Mouse (Mus musculus): ENCODE data around the gene Itprip. TPM values are rescaled to one million over a fixed set of nuclear protein-coding genes. Genes with fewer than 3 reads are reported as not detected.

Itprip gene
- polyA plus RNA-seq, 1 experiment from 2014 or later = 4.4 TPM

DNA sequence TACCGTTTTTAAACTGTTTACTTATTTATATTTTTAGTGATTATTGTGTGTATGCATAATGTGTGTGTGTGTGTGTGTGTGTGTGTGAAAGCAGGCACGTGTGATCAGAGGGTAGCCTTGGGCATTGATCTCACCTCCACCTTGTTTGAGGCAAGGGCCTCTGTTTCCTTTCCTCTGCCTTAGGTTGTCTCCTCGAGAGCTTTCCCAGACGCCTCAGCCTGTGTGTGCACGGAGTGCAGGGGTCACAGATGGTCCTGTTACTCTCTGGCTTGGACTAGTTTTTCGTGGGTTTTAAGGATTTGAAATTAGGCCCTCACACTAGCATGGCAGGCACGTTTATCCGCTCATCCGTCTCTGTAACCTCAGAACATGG lies 36.2 kb downstream of the Itprip start:
- Histone ChIP-seq H3K27ac (ENCODE audit: low read depth, low read length) (no peak overlapping the region), H3K4me2 (ENCODE audit: low read length) (no peak overlapping the region), H3K9ac (ENCODE audit: low read depth, low read length) (no peak overlapping the region), H3K36me3 (ENCODE audit: control insufficient read depth, insufficient read depth, low read length) (no peaks in the 10 kb centered on the region), H3K4me3 (ENCODE audit: low read length) (no peak overlapping the region), H3K27me3 (replicated peaks; ENCODE audit: control insufficient read depth, insufficient read depth, low read length) (no peaks in the 10 kb centered on the region), H3K9me3 (ENCODE audit: control insufficient read depth, low read length) (no peaks in the 10 kb centered on the region), H3K4me1 (ENCODE audit: control insufficient read depth, insufficient read depth, low read depth, low read length) (no peaks in the 10 kb centered on the region)
- ATAC-seq = peak; percentile 45
- WGBS = 67% methylated on average over 9 of the region's 9 CpGs

DNA sequence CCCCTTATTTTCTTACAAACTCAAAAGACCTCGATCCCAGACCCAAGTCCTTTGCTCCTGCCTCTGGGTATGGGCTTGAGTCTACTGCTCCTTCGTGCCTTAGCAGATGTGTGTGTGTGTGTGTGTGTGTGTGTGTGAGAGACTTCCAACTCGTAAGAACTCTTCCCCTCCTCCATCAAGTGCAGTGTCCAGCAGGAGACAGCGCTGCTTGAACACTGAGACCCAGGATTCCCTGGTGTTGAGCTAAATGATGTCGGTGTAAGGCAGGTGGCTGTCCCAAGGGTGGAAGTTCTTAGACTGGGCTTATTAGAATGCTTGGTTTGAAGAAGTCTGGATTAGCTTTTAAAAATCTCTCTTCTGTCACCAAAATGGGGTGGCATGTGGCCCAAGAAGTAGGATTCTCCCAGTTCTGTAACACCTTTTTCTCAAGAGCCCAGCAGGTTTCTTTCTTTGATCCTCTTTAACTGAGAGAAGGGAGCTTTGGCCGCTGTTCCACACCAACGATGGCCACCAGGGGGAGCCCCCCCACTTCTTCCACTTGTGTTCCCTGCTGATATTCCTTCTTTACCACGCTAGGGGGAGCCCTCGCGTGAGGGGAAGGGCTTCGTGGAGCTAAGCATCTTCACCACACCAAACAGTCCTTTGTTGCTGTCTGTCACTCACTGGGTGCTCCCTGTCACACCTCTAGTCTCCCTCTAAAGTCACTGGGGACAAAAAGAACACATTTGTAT lies 36.8 kb downstream of the Itprip start:
- H3K9me3 ChIP-seq (ENCODE audit: control insufficient read depth, low read length) = no peaks in the 10 kb centered on the region
- H3K4me1 ChIP-seq (ENCODE audit: control insufficient read depth, insufficient read depth, low read depth, low read length) = no peaks in the 10 kb centered on the region
- 26% methylated on average over 11 of the region's 11 CpGs for WGBS
- no peak overlapping the region for H3K4me2 ChIP-seq (ENCODE audit: low read length)
- H3K9ac ChIP-seq (ENCODE audit: low read depth, low read length) = no peak overlapping the region
- H3K27ac ChIP-seq (ENCODE audit: low read depth, low read length) = no peak overlapping the region
- H3K4me3 ChIP-seq (ENCODE audit: low read length) = no peak overlapping the region
- peak; percentile 73 for ATAC-seq
- H3K36me3 ChIP-seq (ENCODE audit: control insufficient read depth, insufficient read depth, low read length) = no peaks in the 10 kb centered on the region
- no peaks in the 10 kb centered on the region for H3K27me3 ChIP-seq (replicated peaks; ENCODE audit: control insufficient read depth, insufficient read depth, low read length)

DNA sequence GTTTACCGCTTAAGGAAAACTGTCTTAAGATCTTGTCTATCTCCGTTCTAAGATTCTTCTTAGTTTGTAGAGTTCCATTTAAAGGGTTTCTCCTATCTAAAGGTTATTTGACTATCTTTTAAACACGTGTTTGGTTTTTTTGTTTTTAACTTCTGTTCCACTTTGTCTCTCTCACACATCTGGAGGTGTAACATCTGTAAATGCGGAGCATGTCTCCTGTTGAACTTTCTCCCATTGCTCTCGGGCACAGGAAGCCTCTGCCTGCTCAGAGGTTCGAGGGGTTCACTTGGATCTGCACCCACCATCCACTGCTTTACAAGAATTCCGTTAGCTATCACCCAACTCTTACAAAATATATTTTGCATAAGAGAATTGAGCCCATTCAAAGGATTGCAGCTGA lies 37.6 kb downstream of the Itprip start:
- H3K4me3 ChIP-seq (ENCODE audit: low read length) = no peak overlapping the region
- ATAC-seq = no peak
- H3K36me3 ChIP-seq (ENCODE audit: control insufficient read depth, insufficient read depth, low read length) = no peaks in the 10 kb centered on the region
- H3K4me1 ChIP-seq (ENCODE audit: control insufficient read depth, insufficient read depth, low read depth, low read length) = no peaks in the 10 kb centered on the region
- H3K9me3 ChIP-seq (ENCODE audit: control insufficient read depth, low read length) = no peaks in the 10 kb centered on the region
- no peaks in the 10 kb centered on the region for H3K27me3 ChIP-seq (replicated peaks; ENCODE audit: control insufficient read depth, insufficient read depth, low read length)
- no peak overlapping the region for H3K4me2 ChIP-seq (ENCODE audit: low read length)
- no peak overlapping the region for H3K9ac ChIP-seq (ENCODE audit: low read depth, low read length)
- 89% methylated on average over 7 of the region's 7 CpGs for WGBS
- no peak overlapping the region for H3K27ac ChIP-seq (ENCODE audit: low read depth, low read length)

DNA sequence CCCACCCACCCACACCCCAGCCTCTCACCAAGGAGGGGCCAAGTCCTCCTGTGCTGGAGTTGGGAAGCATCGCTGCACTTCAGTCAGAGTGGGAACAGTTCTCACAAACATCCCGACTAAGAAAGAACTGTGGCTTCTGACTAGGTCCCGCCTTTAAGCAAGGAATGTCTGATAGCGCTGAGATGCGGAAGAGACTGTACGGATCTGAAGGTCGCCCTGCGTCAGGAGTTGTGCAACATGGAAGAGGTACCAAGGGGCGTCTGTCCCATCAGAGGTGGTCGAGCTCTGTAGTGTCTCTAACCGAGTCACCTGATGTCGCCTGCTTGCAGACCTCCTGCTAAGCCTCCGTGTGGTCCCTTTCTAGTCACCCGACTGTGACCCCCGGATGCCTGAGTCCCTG lies 42.8 kb downstream of the Itprip start:
- no peaks in the 10 kb centered on the region for H3K4me1 ChIP-seq (ENCODE audit: control insufficient read depth, insufficient read depth, low read depth, low read length)
- no peak overlapping the region for H3K4me2 ChIP-seq (ENCODE audit: low read length)
- WGBS = 79% methylated on average over 15 of the region's 15 CpGs
- H3K36me3 ChIP-seq (ENCODE audit: control insufficient read depth, insufficient read depth, low read length) = no peaks in the 10 kb centered on the region
- no peak overlapping the region for H3K27ac ChIP-seq (ENCODE audit: low read depth, low read length)
- H3K4me3 ChIP-seq (ENCODE audit: low read length) = no peak overlapping the region
- no peaks in the 10 kb centered on the region for H3K27me3 ChIP-seq (replicated peaks; ENCODE audit: control insufficient read depth, insufficient read depth, low read length)
- ATAC-seq = no peak
- H3K9me3 ChIP-seq (ENCODE audit: control insufficient read depth, low read length) = no peaks in the 10 kb centered on the region
- no peak overlapping the region for H3K9ac ChIP-seq (ENCODE audit: low read depth, low read length)

DNA sequence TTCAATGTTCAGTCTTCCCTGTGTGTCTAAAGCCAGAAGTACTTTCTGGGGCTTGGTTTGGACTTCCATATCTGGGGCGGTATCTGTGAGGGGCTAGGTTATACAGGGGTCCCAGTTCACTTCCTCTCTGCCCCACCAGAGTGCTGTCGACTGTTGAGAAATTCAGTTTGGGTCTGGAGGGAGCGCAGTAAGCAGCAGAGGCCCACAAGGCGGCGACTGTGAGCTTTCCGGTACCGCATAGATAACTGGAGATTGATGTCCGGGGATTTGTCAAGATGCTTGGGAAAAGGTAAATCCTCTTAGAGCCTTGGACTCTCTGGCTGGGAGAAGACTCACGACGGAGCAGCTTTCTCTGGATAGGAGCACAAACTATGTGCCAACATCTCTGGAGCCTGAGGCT lies 47.6 kb downstream of the Itprip start:
- Histone ChIP-seq H3K4me3 (ENCODE audit: low read length) (no peak overlapping the region), H3K4me2 (ENCODE audit: low read length) (no peak overlapping the region), H3K4me1 (ENCODE audit: control insufficient read depth, insufficient read depth, low read depth, low read length) (no peaks in the 10 kb centered on the region), H3K27me3 (replicated peaks; ENCODE audit: control insufficient read depth, insufficient read depth, low read length) (no peaks in the 10 kb centered on the region), H3K9ac (ENCODE audit: low read depth, low read length) (no peak overlapping the region), H3K36me3 (ENCODE audit: control insufficient read depth, insufficient read depth, low read length) (no peaks in the 10 kb centered on the region), H3K9me3 (ENCODE audit: control insufficient read depth, low read length) (no peaks in the 10 kb centered on the region), H3K27ac (ENCODE audit: low read depth, low read length) (no peak overlapping the region)
- WGBS = 28% methylated on average over 10 of the region's 10 CpGs
- no peak for ATAC-seq

DNA sequence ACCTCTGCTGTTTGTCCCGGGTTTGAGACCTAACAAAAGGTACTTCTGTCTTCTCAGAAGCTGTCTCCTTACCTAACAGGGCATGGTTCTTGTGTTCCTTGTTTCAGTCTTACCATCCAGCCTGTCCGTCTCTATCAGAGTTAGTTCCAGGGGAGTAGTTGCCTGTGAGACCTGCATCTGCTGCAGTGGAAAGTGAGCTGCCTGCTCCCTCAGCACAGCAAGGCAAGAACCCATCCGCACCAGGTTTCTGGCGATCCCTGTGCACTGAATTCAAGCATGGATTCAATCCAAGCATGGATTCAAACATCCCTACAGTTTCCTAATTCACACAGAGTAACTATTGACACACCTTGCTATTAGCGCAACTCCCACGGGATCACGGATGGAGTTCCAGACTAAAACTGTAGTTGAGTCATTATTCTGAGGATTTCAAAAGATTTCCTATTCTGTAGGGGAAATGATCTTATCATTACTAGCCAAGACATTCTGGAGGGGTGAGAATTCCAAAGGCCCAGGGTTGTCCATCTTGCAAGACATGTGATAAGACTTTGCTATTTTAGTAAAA lies 48.9 kb downstream of the Itprip start:
- ATAC-seq = no peak
- Histone ChIP-seq H3K27ac (ENCODE audit: low read depth, low read length) (no peak overlapping the region), H3K9ac (ENCODE audit: low read depth, low read length) (no peak overlapping the region), H3K4me3 (ENCODE audit: low read length) (no peak overlapping the region), H3K4me2 (ENCODE audit: low read length) (no peak overlapping the region), H3K36me3 (ENCODE audit: control insufficient read depth, insufficient read depth, low read length) (no peaks in the 10 kb centered on the region), H3K27me3 (replicated peaks; ENCODE audit: control insufficient read depth, insufficient read depth, low read length) (no peaks in the 10 kb centered on the region), H3K4me1 (ENCODE audit: control insufficient read depth, insufficient read depth, low read depth, low read length) (peaks cover 3% of the 10 kb centered on the region; the same call in 1 of the 2 replicates), H3K9me3 (ENCODE audit: control insufficient read depth, low read length) (no peaks in the 10 kb centered on the region)
- 71% methylated on average over 7 of the region's 7 CpGs for WGBS

DNA sequence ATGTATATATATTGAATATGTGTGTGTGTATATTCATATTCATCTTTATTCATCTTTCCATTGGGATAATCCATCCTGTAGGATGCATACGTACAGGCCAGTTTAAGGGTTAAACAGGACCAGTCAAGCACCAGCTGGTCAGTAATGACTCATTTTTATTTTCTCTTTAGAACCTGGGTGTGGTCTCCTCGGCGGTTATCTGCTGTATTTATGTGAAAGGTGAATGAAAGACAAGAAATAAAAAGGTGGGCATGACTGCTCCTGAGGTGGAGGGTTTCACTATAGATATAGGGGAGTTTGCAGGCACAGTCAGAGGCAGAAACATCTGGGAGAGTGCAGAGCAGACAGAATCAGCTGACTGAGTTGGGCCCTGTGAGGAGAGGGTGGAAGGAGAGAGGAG lies 49.6 kb downstream of the Itprip start:
- 72% methylated on average over 3 of the region's 3 CpGs for WGBS
- H3K27me3 ChIP-seq (replicated peaks; ENCODE audit: control insufficient read depth, insufficient read depth, low read length) = no peaks in the 10 kb centered on the region

DNA sequence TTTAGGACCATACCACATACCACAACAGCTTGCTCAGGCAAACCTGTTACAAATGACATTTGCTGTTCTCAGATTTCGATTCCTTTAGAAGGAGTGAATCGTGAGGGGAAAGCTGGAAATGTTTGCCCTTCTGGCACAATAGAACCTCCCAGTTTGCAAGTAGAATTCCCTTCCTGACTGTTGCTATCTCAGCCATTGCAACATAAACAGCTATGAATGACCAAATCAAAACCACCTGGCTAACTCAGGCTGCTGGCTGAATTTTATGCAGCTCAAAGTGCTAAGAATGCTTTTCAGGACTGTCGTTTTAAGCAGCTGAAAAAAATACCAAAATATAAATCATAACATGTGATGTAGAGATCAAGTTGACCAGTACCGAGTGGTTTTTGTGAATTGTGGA lies 50.1 kb downstream of the Itprip start:
- Histone ChIP-seq H3K27ac (ENCODE audit: low read depth, low read length) (no peak overlapping the region), H3K4me2 (ENCODE audit: low read length) (no peak overlapping the region), H3K27me3 (replicated peaks; ENCODE audit: control insufficient read depth, insufficient read depth, low read length) (no peaks in the 10 kb centered on the region), H3K9me3 (ENCODE audit: control insufficient read depth, low read length) (no peaks in the 10 kb centered on the region), H3K4me1 (ENCODE audit: control insufficient read depth, insufficient read depth, low read depth, low read length) (peaks cover 7% of the 10 kb centered on the region), H3K9ac (ENCODE audit: low read depth, low read length) (no peak overlapping the region), H3K4me3 (ENCODE audit: low read length) (no peak overlapping the region), H3K36me3 (ENCODE audit: control insufficient read depth, insufficient read depth, low read length) (no peaks in the 10 kb centered on the region)
- WGBS = 77% methylated on average over 4 of the region's 4 CpGs
- no peak for ATAC-seq

More for the DNA sequence above, 49.6 kb downstream of the Itprip start:
- Histone ChIP-seq H3K36me3 (ENCODE audit: control insufficient read depth, insufficient read depth, low read length) (no peaks in the 10 kb centered on the region), H3K4me3 (ENCODE audit: low read length) (no peak overlapping the region), H3K4me1 (ENCODE audit: control insufficient read depth, insufficient read depth, low read depth, low read length) (peaks cover 7% of the 10 kb centered on the region), H3K9me3 (ENCODE audit: control insufficient read depth, low read length) (no peaks in the 10 kb centered on the region), H3K27ac (ENCODE audit: low read depth, low read length) (no peak overlapping the region), H3K4me2 (ENCODE audit: low read length) (no peak overlapping the region), H3K9ac (ENCODE audit: low read depth, low read length) (no peak overlapping the region)
- ATAC-seq = no peak

DNA sequence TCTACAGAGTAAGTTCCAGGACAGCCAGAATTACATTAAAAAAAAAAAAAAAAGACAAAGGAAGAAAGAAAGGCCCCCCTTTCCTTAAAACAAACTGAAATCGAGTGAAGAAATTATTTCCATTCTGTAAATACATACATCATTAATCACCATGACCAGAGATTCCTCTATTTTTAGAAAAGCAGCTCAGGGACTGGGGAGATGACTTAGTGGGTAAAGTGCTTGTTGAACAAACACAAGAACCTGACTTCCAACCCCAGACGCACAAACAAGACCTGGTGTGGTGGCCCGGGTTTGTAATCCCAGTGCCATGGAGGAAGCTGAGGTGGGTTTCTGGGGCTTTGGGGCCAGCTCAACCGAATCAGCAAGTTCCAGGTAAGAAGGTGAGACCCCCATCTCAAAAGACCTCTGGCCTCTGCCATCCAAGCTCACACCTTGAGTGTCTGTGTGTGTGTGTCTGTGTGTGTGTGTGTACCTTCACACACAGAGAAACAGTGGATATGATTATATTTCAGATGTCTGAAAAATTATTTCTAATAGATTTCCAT lies 51.4 kb downstream of the Itprip start:
- no peaks in the 10 kb centered on the region for H3K27me3 ChIP-seq (replicated peaks; ENCODE audit: control insufficient read depth, insufficient read depth, low read length)
- 70% methylated on average over 4 of the region's 4 CpGs for WGBS
- H3K4me2 ChIP-seq (ENCODE audit: low read length) = no peak overlapping the region
- peaks cover 7% of the 10 kb centered on the region for H3K4me1 ChIP-seq (ENCODE audit: control insufficient read depth, insufficient read depth, low read depth, low read length)
- no peak for ATAC-seq
- H3K27ac ChIP-seq (ENCODE audit: low read depth, low read length) = no peak overlapping the region
- no peaks in the 10 kb centered on the region for H3K36me3 ChIP-seq (ENCODE audit: control insufficient read depth, insufficient read depth, low read length)
- H3K9ac ChIP-seq (ENCODE audit: low read depth, low read length) = no peak overlapping the region
- H3K4me3 ChIP-seq (ENCODE audit: low read length) = no peak overlapping the region
- no peaks in the 10 kb centered on the region for H3K9me3 ChIP-seq (ENCODE audit: control insufficient read depth, low read length)

Data from hindbrain, embryonic 16.5 days (tissue).